Mouse (Mus musculus) T-helper 17 cell (primary cell): ENCODE data around the gene Tmem121b.

Experiments
- in situ Hi-C, 2 experiments: fragments of 300-600 bp; cut with MboI, MseI; formaldehyde crosslinking; loops; 1 replicate in 1 of 2; 2 replicates in 1 of 2; pipeline ENCODE4 v1.15.1; 2025; ENCODE audit warnings: high pct_unique_total_duplicates in 2 of 2

Tmem121b gene

GRCm38 (mm10) chr6:120493374-120494181 is at the start of gene Tmem121b:
Gene Tmem121b (minus strand): TSS chr6:120493807.
- in situ Hi-C loops, result no loop called here

GRCm38 (mm10) chr6:120542061-120542460 is 48.5 kb upstream of the Tmem121b start:
- in situ Hi-C loops, result no loop called here

GRCm38 (mm10) chr6:120541386-120541785 is 47.8 kb upstream of the Tmem121b start:
- in situ Hi-C loops, result no loop called here

- in situ Hi-C loops, result no loop called here
These were observed 46.2 kb upstream of the Tmem121b start for GRCm38 (mm10) chr6:120539781-120540231.

GRCm38 (mm10) chr6:120539132-120539759 is 45.6 kb upstream of the Tmem121b start:
- in situ Hi-C loops, result no loop called here

- in situ Hi-C loops, result no loop called here
These were observed 42.7 kb upstream of the Tmem121b start for GRCm38 (mm10) chr6:120536337-120536736.

- in situ Hi-C loops, result no loop called here
These were observed 39.0 kb upstream of the Tmem121b start for GRCm38 (mm10) chr6:120532594-120532993.

- in situ Hi-C loops, result no loop called here
These were observed 37.7 kb upstream of the Tmem121b start, which contains the start of gene Hdhd5 for GRCm38 (mm10) chr6:120531020-120531965. Gene Hdhd5 (minus strand): TSS chr6:120531319.

- in situ Hi-C loops, result loop anchor here in 1 of 2 experiments (5.0 kb wide), 1 partner anchor 47 kb away; no protein-coding TSS in a partner anchor
These were observed 35.5 kb upstream of the Tmem121b start for GRCm38 (mm10) chr6:120529123-120529522.

GRCm38 (mm10) chr6:120524796-120525195 is 31.2 kb upstream of the Tmem121b start:
- in situ Hi-C loops, result loop anchor here in 1 of 2 experiments (5.0 kb wide), 1 partner anchor 42 kb away; no protein-coding TSS in a partner anchor

- in situ Hi-C loops, result no loop called here
These were observed 26.0 kb upstream of the Tmem121b start for GRCm38 (mm10) chr6:120519647-120520046.

- in situ Hi-C loops, result no loop called here
These were observed 23.7 kb upstream of the Tmem121b start for GRCm38 (mm10) chr6:120517311-120517710.

- in situ Hi-C loops, result no loop called here
These were observed 23.3 kb upstream of the Tmem121b start for GRCm38 (mm10) chr6:120516879-120517278.

GRCm38 (mm10) chr6:120516422-120516821 is 22.8 kb upstream of the Tmem121b start:
- in situ Hi-C loops, result no loop called here

GRCm38 (mm10) chr6:120511212-120511611 is 17.6 kb upstream of the Tmem121b start:
- in situ Hi-C loops, result no loop called here

GRCm38 (mm10) chr6:120510425-120510824 is 16.8 kb upstream of the Tmem121b start:
- in situ Hi-C loops, result no loop called here

GRCm38 (mm10) chr6:120509975-120510374 is 16.4 kb upstream of the Tmem121b start:
- in situ Hi-C loops, result no loop called here

GRCm38 (mm10) chr6:120508645-120509044 is 15.0 kb upstream of the Tmem121b start:
- in situ Hi-C loops, result no loop called here

- in situ Hi-C loops, result no loop called here
These were observed 11.9 kb upstream of the Tmem121b start for GRCm38 (mm10) chr6:120505531-120505930.

- in situ Hi-C loops, result no loop called here
These were observed 10.4 kb upstream of the Tmem121b start for GRCm38 (mm10) chr6:120504051-120504450.

GRCm38 (mm10) chr6:120496544-120496943 is 2.9 kb upstream of the Tmem121b start:
- in situ Hi-C loops, result no loop called here
